Mouse (Mus musculus) cerebellum, adult 2 months (tissue): ENCODE data around the gene Tenm2.

Experiments used
- CTCF ChIP-seq: fragments of 200-500 bp; IDR thresholded peaks from 2 replicates; pipeline ENCODE4 v1.5.1; 2011; ENCODE audit warnings: low read depth, mild to moderate bottlenecking, control low read depth, low read length, moderate library complexity, borderline replicate concordance; ENCODE audit not compliant: insufficient read depth
- POLR2A ChIP-seq: fragments of 200-500 bp; IDR thresholded peaks from 2 replicates; pipeline ENCODE4 v1.6.1; 2011; ENCODE audit warnings: low read length, control low read depth, borderline replicate concordance; ENCODE audit not compliant: insufficient read depth

- TF ChIP-seq CTCF = no peak
- no peak for TF ChIP-seq POLR2A
Observed at GRCm38 (mm10) chr11:36078391-36078790, 1157.4 kb downstream of the Tenm2 start.
